Mouse (Mus musculus) spleen, adult 2 months (tissue): ENCODE measurements around the gene Slc25a42.
A peak's percentile ranks its signal among the peaks of the same experiment; 100 is the strongest.

ENCODE experiments used
- CTCF ChIP-seq: fragments of 200-500 bp; IDR thresholded peaks from 2 replicates; pipeline ENCODE4 v1.5.1; 2011; ENCODE audit warnings: mild to moderate bottlenecking, inconsistent platforms; ENCODE audit not compliant: insufficient read depth, insufficient read length, insufficient replicate concordance; ENCODE audit errors: extremely low read depth
- POLR2A ChIP-seq: fragments of 200-500 bp; IDR thresholded peaks from 2 replicates; pipeline ENCODE4 v1.6.1; 2011; ENCODE audit warnings: low read depth, low read length, inconsistent platforms

- TF ChIP-seq CTCF (no peak), POLR2A (peak; percentile 61; the same call in 1 of the 2 replicates)
Measured at GRCm38 (mm10) chr8:70172043-70172681, 39.9 kb downstream of the Slc25a42 start, which contains the start of gene Tmem161a.
